Mouse (Mus musculus): ENCODE data around the gene Tnfrsf4.

Tnfrsf4 gene

DNA sequence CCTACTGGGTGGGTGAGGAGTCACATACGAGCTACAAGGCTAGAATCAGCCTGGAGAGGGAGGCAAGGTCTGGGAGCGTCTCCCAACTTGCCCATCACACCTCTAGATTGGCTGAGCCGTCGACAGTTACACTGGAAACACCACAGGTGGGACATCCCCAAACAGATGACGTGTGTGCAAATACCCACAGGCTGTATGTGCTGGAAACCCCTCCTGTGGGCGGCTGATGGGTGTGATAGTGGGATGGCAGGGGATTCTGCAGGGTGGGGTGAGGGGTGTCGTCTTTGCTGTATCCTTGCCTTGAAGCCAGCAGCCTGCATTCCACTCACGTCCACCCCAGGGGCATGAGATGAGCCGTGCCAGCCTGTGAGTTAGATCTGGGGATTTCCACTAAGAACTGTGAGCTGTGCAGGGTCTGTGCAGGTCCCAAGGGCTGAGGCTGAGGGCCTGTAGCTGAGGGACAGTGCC is 17.0 kb downstream of the Tnfrsf4 start:
- no peak for DNase-seq

DNA sequence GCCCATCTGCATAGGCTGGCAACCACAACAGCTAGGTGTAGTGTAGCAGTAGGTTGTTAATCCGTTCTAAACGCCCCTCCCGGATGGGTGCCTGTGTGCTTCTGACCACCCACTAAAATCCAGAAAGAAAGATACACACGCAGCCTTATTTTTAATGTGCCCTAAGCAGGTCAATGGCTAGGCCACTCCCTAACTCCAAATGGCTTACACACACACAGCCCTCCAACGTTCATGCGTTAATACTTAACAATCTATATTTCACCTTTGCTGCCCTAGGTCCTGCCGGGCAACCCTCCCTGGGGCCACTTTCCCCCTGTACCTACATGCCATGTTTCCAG is 17.6 kb downstream of the Tnfrsf4 start:
- no peak for DNase-seq

DNA sequence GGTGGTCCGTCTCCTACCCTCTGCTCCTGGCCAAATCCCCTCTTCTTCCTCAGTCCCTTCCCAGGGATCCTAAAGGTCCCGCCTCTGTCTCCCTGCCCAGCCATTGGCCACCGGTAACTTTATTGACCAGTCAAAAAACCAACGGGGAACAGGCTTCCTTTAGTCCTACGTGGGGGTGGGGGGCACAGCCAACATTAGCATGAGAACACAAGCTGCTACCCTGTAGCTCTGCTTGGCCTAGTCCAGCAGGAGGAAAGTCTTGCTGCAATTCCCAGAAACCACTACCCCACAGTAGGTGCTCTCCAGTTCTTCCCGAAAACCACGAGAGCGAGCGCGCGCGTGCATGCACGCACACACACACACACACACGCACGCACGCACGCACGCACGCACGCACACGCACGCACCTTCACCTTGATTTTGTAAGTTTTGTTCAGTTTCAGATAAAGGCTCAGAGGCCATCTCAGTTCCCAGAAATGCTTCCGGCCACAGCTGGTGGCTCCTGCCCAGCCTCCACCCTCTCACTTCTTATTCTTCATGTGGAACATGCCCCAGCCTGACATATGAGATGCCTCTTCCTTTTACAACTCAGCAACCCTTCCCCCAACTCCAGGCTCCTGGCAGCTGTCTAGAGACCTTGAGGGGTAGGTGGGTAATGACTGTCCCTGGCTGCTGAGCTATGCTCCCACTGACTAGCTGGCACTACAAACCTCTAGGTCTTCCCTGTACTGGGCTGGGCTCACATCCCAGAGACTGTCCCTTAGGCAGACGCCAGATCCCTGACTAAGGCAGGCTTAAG is 18.1 kb downstream of the Tnfrsf4 start:
- DNase-seq, result peak; percentile 67

DNA sequence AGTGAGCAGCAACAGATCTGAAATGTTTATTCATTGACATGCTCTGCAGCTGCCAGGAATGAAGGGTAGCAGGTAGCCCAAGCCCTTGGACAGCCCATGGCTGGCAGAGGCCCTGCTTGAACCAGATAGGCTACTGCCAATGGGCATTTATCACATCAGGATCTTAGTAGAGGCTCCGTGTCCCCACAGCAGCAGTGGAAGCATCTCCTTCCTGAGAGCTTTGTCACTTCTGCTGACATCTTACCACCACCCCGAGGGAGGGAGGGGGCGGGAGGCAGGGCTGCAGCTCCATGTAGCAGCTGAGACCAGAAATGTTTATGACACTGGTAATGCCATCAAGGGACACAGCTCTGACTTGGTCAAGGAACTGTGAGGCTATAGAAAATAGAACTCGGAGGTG is 19.2 kb downstream of the Tnfrsf4 start:
- DNase-seq, result no peak

DNA sequence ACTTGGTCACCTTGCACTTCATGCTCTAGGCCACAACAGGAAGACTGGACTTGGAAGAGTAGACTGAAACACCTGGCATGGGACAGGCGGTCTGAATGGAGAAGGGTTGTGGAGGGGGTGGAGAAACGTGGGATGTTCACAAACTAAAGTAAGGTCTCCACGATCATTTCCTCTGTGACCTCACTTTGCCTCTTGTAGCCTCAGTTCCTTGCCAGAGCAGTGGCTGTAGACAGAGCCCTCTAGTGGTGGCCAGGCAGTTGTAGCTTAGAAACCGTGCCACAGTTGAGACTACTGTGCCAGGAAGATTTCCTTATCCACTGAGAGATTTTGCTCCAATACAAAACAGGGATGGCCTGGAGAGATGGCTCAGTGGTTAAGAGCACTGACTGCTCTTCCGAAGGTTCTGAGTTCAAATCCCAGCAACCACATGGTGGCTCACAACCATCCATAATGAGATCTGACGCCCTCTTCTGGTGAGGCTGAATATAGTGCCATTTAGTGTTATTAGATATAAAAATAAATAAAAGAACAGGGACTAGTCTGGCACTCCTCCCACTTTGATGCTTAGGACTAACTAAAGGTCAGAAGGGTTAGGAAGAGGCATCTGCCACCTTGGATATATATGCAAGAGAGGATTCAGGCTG is 20.0 kb downstream of the Tnfrsf4 start:
- DNase-seq, result no peak

DNA sequence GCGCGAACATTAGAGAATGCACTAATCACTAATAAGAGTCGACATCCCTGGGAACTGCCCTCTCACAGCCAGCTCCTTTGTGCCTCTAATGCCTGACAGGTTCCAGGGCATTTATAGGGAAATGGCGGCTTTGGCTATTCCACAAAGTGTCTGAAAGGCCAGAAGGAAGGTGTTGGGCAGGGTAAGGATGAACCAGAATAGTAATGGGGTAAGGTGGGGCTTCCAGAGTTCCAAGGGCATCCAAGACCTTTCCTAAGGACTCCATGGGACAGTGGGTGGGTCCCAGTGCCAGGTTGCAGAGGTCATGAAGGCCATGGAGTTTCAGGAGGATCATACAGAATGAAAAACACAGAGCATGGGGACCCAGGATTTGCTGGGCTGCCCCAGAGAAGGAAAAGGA is 20.7 kb downstream of the Tnfrsf4 start:
- DNase-seq, result no peak

DNA sequence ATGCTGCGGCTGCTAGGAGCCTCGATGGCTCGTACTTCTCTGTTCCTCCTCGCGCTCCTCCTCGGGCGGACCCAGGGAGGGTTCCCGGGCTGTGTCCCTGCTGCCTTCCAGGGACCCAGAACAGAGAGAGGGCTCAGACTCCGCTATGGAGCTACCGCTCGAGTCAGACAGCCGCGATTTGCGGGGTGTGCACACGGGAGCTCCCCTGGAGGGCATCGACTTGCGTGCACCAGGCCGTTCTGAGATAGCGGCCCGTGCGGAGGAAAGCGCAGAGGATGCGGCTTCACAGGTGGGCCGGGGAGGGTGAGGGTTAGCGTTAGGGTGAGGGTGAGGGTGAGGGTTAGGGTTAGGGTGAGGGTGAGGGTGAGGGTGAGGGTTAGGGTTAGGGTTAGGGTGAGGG is 21.3 kb downstream of the Tnfrsf4 start:
- DNase-seq, result no peak

DNA sequence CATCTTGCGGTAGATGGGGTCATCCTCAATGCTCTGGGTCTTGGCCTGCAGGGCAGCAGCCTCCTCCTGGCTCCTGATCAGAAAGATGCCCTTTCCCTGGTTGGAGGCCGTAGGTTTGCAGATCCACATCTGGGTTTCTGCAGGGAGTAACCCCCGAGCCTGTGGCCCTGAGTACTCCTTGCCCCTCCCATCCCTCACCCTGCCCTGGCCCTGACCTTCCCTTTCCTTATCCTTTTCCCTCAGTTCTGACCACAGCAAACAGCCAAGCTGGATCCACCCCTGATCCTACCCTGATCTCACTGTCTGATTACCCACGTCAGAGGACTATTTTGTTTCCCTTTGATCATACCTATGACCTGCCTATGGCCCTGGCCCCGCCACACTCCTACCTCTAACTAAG is 31.1 kb downstream of the Tnfrsf4 start:
- DNase-seq, result no peak

DNA sequence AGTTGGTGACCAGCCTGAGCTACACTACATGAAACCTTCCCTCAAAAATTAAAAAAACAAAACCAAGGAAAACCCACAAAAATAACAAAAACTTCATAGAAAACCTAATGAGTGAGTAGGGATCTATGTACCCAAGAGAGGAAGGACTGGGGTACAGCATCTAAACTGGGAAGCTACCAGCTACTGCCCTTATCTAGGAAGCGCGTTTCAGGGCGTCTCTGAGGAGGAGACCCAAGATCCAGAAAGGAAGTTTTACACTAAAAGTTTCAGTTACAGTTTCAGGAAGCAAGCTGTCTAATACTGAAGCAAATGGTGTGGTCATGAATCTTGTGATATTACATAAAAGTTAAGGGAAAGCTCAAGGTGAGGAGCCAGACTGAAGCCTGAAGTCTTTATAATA is 36.1 kb downstream of the Tnfrsf4 start:
- DNase-seq, result no peak

DNA sequence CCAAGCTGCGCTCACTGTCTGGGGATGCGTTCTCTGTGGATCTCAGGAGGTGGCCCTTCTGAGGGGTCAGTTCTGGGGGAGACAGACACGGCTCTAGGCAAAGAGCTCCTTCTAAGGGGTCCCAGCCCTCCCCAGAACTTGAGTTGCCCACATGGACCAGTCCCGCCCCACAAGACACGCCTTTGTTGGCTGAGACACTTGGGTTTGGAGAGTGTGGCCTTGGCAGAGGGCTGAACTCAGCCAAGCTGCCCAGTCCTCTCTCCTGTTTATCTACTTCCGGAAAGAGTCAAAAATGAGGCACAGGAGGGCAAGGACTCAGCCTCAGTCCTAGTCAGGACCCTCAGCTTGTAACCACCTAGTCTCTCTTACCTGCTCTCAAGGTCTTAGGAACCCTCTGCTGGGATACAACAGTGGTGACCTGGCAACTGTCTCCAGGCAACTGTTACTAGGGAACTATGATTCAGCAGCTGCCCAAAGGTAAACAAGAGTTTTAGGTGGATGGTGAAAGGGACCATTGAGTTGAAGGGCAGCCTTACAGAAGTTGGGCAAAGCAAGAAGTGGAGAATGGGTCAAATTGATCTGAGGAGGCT is 36.8 kb downstream of the Tnfrsf4 start:
- no peak for DNase-seq

DNA sequence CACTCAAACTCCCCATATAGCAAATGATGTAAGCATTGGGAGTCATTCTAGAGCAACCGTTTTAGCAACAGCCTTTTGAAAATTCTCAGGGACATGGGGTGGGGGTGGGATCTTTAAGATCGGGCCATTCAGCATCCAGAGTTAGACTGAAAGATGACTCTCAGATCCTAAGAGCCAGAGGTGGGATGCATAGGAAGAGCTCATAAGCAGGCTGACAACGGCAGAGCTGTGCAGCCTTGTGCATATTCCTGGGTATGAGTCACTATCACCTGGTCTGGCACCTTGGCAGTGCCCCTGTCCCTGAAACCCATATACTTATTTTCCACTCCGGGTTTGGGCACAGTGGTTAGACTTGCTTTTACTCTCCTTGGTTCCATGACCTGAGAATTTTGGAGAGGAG is 39.5 kb downstream of the Tnfrsf4 start:
- DNase-seq, result no peak

DNA sequence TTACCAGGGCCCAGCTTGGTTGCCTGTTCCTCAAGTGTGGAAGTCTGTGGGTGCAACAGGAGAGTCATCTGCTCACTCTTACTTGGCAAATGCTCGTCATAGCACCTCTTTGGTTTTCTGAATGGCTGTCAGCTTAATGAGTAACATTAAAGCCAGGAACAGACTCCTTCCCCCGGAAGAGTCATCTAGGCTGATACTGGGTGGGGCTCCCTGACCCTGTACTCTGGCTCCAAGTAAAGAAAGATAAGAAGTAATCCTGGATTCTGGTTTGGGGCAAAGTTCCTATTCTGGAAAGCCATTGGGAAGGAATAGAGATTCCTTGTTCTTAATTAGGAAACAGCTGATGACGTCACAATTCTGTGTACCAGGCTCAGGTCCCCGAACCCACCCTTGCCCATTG is 40.5 kb downstream of the Tnfrsf4 start:
- no peak for DNase-seq

DNA sequence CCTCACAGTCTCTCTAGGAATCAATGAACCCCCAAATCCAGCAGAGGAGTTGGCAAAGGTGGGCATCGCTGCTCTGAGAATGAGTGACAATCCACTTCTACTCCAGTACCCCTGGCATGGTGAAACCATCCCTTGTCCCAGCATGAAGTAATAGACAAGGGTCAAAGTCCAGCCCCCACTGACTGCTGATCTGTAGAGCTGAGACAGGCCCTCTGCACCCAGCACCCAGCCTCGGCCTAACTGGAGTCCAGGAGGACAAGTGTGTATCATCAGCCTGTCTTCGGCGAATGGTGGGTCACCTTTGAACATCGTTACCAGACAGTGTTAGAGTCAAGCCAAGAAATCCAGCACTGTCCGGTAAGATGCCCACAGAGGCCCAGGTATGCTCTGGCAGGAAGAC is 41.0 kb downstream of the Tnfrsf4 start:
- DNase-seq, result no peak

DNA sequence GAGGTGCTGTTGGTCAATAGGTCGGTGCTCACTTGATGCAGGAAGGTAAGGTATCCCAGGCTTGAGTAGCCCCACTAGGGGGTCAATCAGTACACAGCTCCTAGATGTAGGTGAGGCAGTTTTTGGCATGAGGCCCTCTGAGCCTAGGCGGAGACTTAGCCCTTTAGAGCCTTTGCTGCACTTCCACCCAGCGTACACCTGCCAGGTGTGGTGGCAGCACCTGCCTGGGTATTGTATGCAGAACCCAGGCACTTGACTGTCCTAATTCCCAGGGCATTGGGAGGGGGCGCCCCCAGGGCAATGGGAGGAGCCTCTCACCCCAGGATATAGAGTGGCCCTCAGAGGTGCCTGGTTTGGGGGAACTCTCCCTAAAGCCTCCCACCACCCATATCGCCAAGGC is 41.5 kb downstream of the Tnfrsf4 start:
- DNase-seq, result no peak

DNA sequence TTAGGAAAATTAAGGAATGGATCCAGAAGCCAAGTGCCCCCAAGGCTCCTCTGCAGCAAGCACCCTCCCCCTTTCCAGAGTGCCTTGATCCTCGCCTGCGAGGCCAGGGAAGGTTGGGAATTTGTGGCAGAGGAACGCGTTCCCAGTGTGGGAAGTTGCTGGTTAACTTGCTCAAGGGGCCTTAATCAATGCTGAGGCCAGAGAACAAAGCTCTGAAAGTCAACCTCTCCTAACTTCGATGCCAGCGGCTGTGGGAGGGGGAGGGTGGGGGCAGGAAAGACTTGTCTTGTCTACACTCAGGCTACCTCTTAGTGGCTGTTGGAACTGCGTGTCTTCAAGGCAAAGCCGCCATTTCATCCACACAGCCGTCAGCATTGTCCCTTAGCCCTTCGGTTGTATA is 44.1 kb downstream of the Tnfrsf4 start:
- no peak for DNase-seq

DNA sequence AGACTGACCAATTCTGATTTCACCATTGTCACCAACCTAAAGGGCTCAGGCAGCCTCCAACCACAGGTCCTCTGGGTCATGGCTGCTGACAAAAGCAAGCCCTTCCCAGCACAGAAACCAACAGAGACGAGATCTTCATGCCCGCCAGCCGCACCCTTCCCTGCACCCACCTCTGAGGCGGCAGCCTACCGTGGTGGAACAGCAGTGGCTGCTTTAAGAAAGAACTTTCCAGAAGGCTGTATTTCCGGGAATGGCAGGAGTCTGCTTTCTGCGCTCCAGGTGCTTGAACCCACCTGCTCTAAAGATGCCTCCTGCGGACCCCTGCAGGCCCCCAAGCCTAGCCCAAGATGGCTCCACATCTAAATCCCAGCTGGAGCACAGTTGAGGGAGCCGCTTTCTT is 45.2 kb downstream of the Tnfrsf4 start:
- no peak for DNase-seq

DNA sequence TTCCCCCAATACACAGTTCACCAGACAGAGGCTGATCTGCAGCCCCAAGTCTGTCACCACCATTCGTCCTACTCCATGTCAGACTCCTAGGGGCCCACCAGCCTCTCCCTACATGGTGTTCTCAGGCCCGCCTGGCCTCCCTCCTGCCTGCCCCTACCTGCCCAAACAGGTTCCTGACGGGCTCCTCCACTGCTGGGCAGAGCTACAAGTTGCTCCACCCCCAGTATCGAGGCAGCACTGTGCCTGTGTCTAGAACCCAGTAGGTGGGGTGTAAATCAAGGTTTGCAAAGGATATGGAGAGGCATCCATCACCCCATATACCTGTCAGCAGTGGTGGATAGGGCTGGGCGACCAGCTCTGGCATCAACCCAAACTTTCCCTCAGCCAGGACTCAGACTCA is 45.6 kb downstream of the Tnfrsf4 start, which contains the start of gene Ttll10:
Gene Ttll10, minus strand, starts transcription at position 154 of the 400 bp plus-strand sequence.
- no peak for DNase-seq

DNA sequence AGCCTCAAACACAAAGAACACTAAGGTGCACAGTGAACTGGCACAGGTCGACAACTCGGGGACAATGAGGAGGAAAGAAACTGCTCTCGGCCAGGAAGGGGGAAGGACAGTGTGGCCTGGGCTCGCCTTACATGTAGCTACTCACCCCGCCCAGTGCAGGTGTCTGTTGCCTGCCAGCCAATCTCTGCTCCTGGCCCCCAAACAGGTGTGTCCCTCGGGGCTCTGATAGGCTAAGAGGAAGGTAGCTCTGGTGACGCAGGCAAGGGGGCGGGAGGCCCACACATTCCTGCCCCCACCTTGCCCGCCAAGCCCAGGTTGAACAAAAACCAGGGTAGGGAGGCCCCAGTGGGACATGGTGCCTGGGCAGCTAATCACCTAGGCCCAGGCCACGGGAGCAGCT is 46.1 kb downstream of the Tnfrsf4 start:
- DNase-seq, result no peak

DNA sequence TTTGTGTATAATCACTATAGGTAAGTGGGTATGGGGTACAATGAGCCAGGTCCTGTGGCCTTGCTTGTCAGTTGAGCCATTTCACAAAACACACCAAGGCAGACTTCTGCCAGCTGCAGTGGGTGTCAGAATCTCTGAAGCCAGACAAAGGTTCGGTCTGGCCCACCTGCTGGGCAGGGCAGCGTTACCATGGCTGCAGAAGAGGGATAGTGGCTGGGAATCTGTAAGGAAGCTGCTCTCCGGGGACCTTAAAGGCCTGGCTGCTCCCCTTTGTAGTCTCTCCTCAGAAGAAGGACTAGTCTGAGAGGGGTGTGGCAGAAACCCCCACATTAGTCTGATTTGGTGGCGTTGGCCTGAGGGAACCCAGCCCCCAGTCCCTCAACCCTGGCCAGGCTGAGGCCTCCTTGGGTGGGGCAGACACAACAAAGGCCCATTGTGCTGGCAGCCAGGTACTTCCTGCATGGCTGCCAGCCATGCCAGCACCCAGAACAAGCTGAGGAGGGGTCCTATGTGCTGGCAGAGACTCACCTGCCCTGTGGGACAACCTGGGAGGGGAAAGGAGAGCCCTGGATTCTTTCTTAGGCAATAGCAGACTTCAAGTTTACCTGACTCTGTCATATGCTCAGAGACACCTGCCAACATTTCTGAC is 50.3 kb downstream of the Tnfrsf4 start:
- no peak for DNase-seq

DNA sequence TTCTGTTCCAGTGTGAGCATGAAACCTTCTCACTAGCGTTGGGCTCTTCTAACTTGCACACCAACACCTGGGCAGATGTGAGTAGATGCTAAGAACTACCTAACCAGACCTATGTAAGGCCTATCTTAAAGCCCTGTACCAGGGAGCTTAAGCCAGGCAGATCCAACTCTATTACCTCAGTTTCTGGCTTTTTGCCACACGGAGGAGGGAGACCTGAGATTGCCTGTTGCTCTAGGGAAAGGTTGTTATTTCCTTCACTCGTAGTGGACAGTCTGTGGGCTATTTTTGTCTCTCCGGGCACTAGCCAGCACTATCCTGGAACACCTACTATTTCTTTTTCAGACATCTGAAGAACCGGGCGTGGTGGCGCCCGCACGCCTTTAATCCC is 50.9 kb downstream of the Tnfrsf4 start:
- no peak for DNase-seq

DNA sequence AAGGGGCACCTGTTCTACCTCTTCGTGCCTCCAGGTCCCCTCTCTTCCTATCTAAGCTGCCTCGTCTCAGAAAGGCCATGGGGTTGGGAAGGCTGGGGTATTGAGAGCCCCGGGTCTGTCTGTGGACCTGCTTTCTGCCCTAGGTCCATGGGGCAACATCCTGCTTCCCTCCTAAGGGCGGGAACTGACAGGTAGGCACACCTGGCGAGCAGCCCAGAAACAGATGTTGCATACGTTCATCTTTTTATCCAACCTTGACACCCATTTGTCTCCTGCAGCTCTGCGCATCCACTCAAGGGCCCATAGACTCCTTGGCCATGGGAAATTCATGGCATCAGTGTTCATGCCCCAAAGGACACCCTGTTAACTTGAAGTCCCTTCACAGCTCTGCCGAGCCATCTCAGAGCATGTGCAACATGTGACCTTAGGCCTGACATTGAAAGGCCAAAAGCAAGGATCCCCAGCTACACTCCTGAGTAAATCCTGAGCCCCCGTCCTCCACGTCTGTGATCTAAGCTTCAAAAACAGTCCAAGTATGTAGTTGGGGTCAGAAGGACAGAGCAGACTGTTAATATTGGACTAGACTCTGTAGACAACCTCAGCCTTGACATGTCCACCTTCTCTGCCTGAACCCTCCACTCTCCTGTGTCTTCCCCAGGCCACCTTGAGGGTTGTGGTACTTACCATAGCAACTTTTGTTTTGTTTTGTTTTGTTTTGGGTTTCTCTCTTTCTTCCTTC is 51.7 kb downstream of the Tnfrsf4 start:
- DNase-seq, result no peak

All from right cerebral cortex, postnatal 14 days (tissue).